In genomic region chr13:55592512-55593253, GRCm38 (mm10) we compare ENCODE assay signal across 8 mouse cellular contexts. TPM values are rescaled to one million over a fixed set of nuclear protein-coding genes. Genes with fewer than 3 reads are reported as not detected.
DNase-seq lines count a peak whose midpoint lies in the region; ATAC-seq and TF ChIP-seq lines count a peak whose summit lies in the region.

No protein-coding gene starts in this region.

- H3K9ac ChIP-seq in MEL (ENCODE audit: control insufficient read depth, low read depth, low read length, poor library complexity, severe bottlenecking): peak overlapping the region; percentile 91
- H3K9ac ChIP-seq in lung, postnatal 0 days (replicated peaks; ENCODE audit: low read depth): peak overlapping the region; percentile 83

- H3K36me3 ChIP-seq in MEL (ENCODE audit: control insufficient read depth in 1 of 2, insufficient read depth in 2 of 2, low read length in 2 of 2): peaks cover 8 to 13% of the 10 kb centered on the region in 2 experiments; a peak in 3 of 4 replicates
- H3K36me3 ChIP-seq in hindbrain, embryonic 10.5 days: peaks cover 35% of the 10 kb centered on the region
- peaks cover 16% of the 10 kb centered on the region; the same call in 1 of the 2 replicates for H3K36me3 ChIP-seq in lung, postnatal 0 days (ENCODE audit: insufficient read depth, low read length)

- peak; percentile 99 for ATAC-seq in lung, postnatal 0 days

- peak overlapping the region; percentile 81 for H3K4me2 ChIP-seq in lung, postnatal 0 days (replicated peaks; ENCODE audit: low read depth, low read length)

- peak; percentile 94 to 96 for TF ChIP-seq POLR2A in MEL (IDR thresholded peaks at IDR 0.05; ENCODE audit: control insufficient read depth in 1 of 2, insufficient read depth in 1 of 2, low read depth in 1 of 2, low read length in 2 of 2, poor library complexity in 1 of 2)
- peak; percentile 97 for TF ChIP-seq POLR2A in cerebellum, adult 2 months (IDR thresholded peaks at IDR 0.05; ENCODE audit: borderline replicate concordance, insufficient read depth, low read length)

- WGBS in cerebellum, adult 2 months: 5% methylated on average over 29 of the region's 29 CpGs
- 5% methylated on average over 29 of the region's 29 CpGs for WGBS in hindbrain, embryonic 10.5 days
- 5% methylated on average over 29 of the region's 29 CpGs for WGBS in lung, postnatal 0 days

- H3K4me3 ChIP-seq in MEL (ENCODE audit: control insufficient read depth in 1 of 2, insufficient read depth in 1 of 2, low read depth in 2 of 2, low read length in 2 of 2): peak overlapping the region; percentile 90 to 93
- peak overlapping the region; percentile 72 for H3K4me3 ChIP-seq in cerebellum, adult 2 months (replicated peaks; ENCODE audit: insufficient read depth, low read depth, low read length)
- peak overlapping the region; percentile 67 for H3K4me3 ChIP-seq in hindbrain, embryonic 10.5 days
- H3K4me3 ChIP-seq in lung, postnatal 0 days (ENCODE audit: low read depth, low read length): peak overlapping the region; percentile 87

- no peak for TF ChIP-seq RAD21 in MEL (IDR thresholded peaks at IDR 0.05; ENCODE audit: low read depth, low read length)

- H3K4me1 ChIP-seq in MEL (ENCODE audit: control insufficient read depth in 1 of 2, insufficient read depth in 2 of 2, low read length in 2 of 2): peaks cover 0 to 10% of the 10 kb centered on the region in 2 experiments; a peak in 1 of 4 replicates
- peaks cover 9% of the 10 kb centered on the region for H3K4me1 ChIP-seq in cerebellum, adult 2 months (ENCODE audit: control insufficient read depth, insufficient read depth, low read length)
- peaks cover 15% of the 10 kb centered on the region for H3K4me1 ChIP-seq in hindbrain, embryonic 10.5 days (replicated peaks)
- peaks cover 3% of the 10 kb centered on the region; the same call in 1 of the 2 replicates for H3K4me1 ChIP-seq in lung, postnatal 0 days (ENCODE audit: insufficient read depth, low read depth, low read length)

- peaks cover 15% of the 10 kb centered on the region for H3K79me2 ChIP-seq in MEL (ENCODE audit: control insufficient read depth, insufficient read depth, low read length, poor library complexity)

- peak overlapping the region; percentile 61 for H3K27ac ChIP-seq in MEL (ENCODE audit: control insufficient read depth, low read depth, low read length)
- H3K27ac ChIP-seq in cerebellum, adult 2 months (ENCODE audit: insufficient read depth, low read length): no peak overlapping the region
- H3K27ac ChIP-seq in hindbrain, embryonic 10.5 days: peak overlapping the region; percentile 91
- peak overlapping the region; percentile 38 for H3K27ac ChIP-seq in lung, postnatal 0 days (ENCODE audit: low read length)

- peak; percentile 98 for DNase-seq in MEL (ENCODE audit: low read depth, low spot score)
- DNase-seq in cerebellum, adult 2 months: peak; percentile 97
- peak; percentile 97 for DNase-seq in forelimb bud, embryonic 11.5 days (ENCODE audit: low read depth, low spot score)
- peak; percentile 98 for DNase-seq in hindbrain, embryonic 10.5 days (ENCODE audit: low spot score)
- peak; percentile 98 for DNase-seq in layer of hippocampus, adult 9-11 months
- peak; percentile 96 for DNase-seq in lung, postnatal 0 days (ENCODE audit: low spot score)
- peak; percentile 93 for DNase-seq in ovary, postnatal 14 days (ENCODE audit: low spot score)
- DNase-seq in thymus, postnatal 14 days: peak; percentile 98

- no peaks in the 10 kb centered on the region for H3K27me3 ChIP-seq in MEL (ENCODE audit: control insufficient read depth in 1 of 2, insufficient read depth in 2 of 2, low read length in 2 of 2)
- no peaks in the 10 kb centered on the region for H3K27me3 ChIP-seq in cerebellum, adult 2 months (ENCODE audit: control insufficient read depth, insufficient read depth, low read length)
- 0 out of 2 replicates have a peak, but pooled peaks cover 10% of the 10 kb centered on the region for H3K27me3 ChIP-seq in hindbrain, embryonic 10.5 days (ENCODE audit: insufficient read depth, poor library complexity, severe bottlenecking)
- no peaks in the 10 kb centered on the region for H3K27me3 ChIP-seq in lung, postnatal 0 days (replicated peaks; ENCODE audit: insufficient read depth, low read length)

- no peaks in the 10 kb centered on the region for H3K9me3 ChIP-seq in MEL (replicated peaks; ENCODE audit: insufficient read depth, low read length)
- no peaks in the 10 kb centered on the region for H3K9me3 ChIP-seq in hindbrain, embryonic 10.5 days
- no peaks in the 10 kb centered on the region for H3K9me3 ChIP-seq in lung, postnatal 0 days (ENCODE audit: low read length)

- no peak for TF ChIP-seq CTCF in MEL (IDR thresholded peaks at IDR 0.05 in 2 of 3, conservative IDR thresholded peaks at IDR 0.05 in 1 of 3; ENCODE audit: control insufficient read depth in 1 of 3, insufficient read depth in 1 of 3, low read depth in 2 of 3, low read length in 3 of 3, poor library complexity in 1 of 3, severe bottlenecking in 1 of 3)
- TF ChIP-seq CTCF in cerebellum, adult 2 months (IDR thresholded peaks at IDR 0.05; ENCODE audit: borderline replicate concordance, insufficient read depth, low read depth, low read length): no peak
- TF ChIP-seq CTCF in lung, postnatal 0 days (IDR thresholded peaks at IDR 0.05): peak; percentile 33; the same call in 1 of the 2 replicates

- TF ChIP-seq EP300 in MEL (IDR thresholded peaks at IDR 0.05; ENCODE audit: low read depth in 1 of 2, low read length in 2 of 2): no peak
- no peak for TF ChIP-seq EP300 in lung, postnatal 0 days (IDR thresholded peaks at IDR 0.05)

TF ChIP-seq in MEL, 35 proteins besides CTCF, POLR2A, EP300 and RAD21 (continues in another document):
- TF ChIP-seq USF1 (IDR thresholded peaks at IDR 0.05; ENCODE audit: low read depth, low read length) (0 out of 2 replicates have a peak, but pooled peaks have one; percentile 13), MYB (IDR thresholded peaks at IDR 0.05; ENCODE audit: low read depth, low read length) (no peak; the same call in 1 of the 2 replicates), MYC (IDR thresholded peaks at IDR 0.05; ENCODE audit: low read depth, low read length) (peak; percentile 70; the same call in 1 of the 2 replicates), HCFC1 (IDR thresholded peaks at IDR 0.05; ENCODE audit: low read depth, low read length) (peak; percentile 99), ZNF384 (IDR thresholded peaks at IDR 0.05; ENCODE audit: low read depth, low read length) (no peak), TAL1 (IDR thresholded peaks at IDR 0.05; ENCODE audit: low read length) (no peak), UBTF (IDR thresholded peaks at IDR 0.05; ENCODE audit: borderline replicate concordance, insufficient read depth, low read depth, low read length) (no peak), BHLHE40 (IDR thresholded peaks at IDR 0.05; ENCODE audit: borderline replicate concordance, low read depth, low read length) (no peak), ELF1 (IDR thresholded peaks at IDR 0.05; ENCODE audit: low read depth, low read length) (peak; percentile 76), JUND (IDR thresholded peaks at IDR 0.05; ENCODE audit: low read depth, low read length) (no peak), POLR2AphosphoS2 (IDR thresholded peaks at IDR 0.05; ENCODE audit: low read length) (peak; percentile 96), SMC3 (IDR thresholded peaks at IDR 0.05; ENCODE audit: low read depth, low read length) (no peak), TCF12 (IDR thresholded peaks at IDR 0.05; ENCODE audit: low read depth, low read length) (peak; percentile 90), RCOR1 (IDR thresholded peaks at IDR 0.05; ENCODE audit: low read depth, low read length) (no peak)

RNA-seq across cellular contexts. Expression of gene B4galt7, which starts 7.0 kb away (rescaled TPM):
- 15.0 and 18.0 TPM in 2 replicates for total RNA-seq in MEL (2012; rRNA removed)
- polyA plus RNA-seq in MEL (2012; ENCODE audit: insufficient read depth in 1 of 2, insufficient read length in 2 of 2, low read depth in 1 of 2, low replicate concordance in 2 of 2, missing spikeins in 1 of 2): 10 to 100 TPM in 1 of 2 experiments, not detected in 1; 19.9 TPM
- polyA plus RNA-seq in cerebellum, adult 2 months (2012; rRNA removed): 27.9 and 32.0 TPM in 2 replicates
- 32.2 and 39.9 TPM in 2 replicates for polyA plus RNA-seq in hindbrain, embryonic 10.5 days (2016; fragmentation: Nextera tagmentation; extraction: Ambion mirVana)
- 20.6 and 22.1 TPM in 2 replicates for polyA plus RNA-seq in lung, postnatal 0 days (2015; fragmentation: Nextera tagmentation; extraction: Ambion mirVana)

RNA-seq across cellular contexts. Expression of gene Tmed9, which starts 19.2 kb away (rescaled TPM):
- total RNA-seq in MEL (2012; rRNA removed): 185 and 222 TPM in 2 replicates
- polyA plus RNA-seq in MEL (2012; ENCODE audit: insufficient read depth in 1 of 2, insufficient read length in 2 of 2, low read depth in 1 of 2, low replicate concordance in 2 of 2, missing spikeins in 1 of 2): 100 to 1,000 TPM in 1 of 2 experiments, not detected in 1; 218 TPM
- 107 and 113 TPM in 2 replicates for polyA plus RNA-seq in cerebellum, adult 2 months (2012; rRNA removed)
- 102 and 112 TPM in 2 replicates for polyA plus RNA-seq in hindbrain, embryonic 10.5 days (2016; fragmentation: Nextera tagmentation; extraction: Ambion mirVana)
- polyA plus RNA-seq in lung, postnatal 0 days (2015; fragmentation: Nextera tagmentation; extraction: Ambion mirVana): 112 and 113 TPM in 2 replicates

RNA-seq across cellular contexts. Expression of gene Fam193b, which starts 21.8 kb away (rescaled TPM):
- 11.7 and 11.9 TPM in 2 replicates for total RNA-seq in MEL (2012; rRNA removed)
- polyA plus RNA-seq in MEL (2012; ENCODE audit: insufficient read depth in 1 of 2, insufficient read length in 2 of 2, low read depth in 1 of 2, low replicate concordance in 2 of 2, missing spikeins in 1 of 2): 10 to 100 TPM in 1 of 2 experiments, not detected in 1; 38.7 TPM
- polyA plus RNA-seq in cerebellum, adult 2 months (2012; rRNA removed): 127 and 128 TPM in 2 replicates
- polyA plus RNA-seq in hindbrain, embryonic 10.5 days (2016; fragmentation: Nextera tagmentation; extraction: Ambion mirVana): 63.7 and 64.3 TPM in 2 replicates
- 23.1 and 27.4 TPM in 2 replicates for polyA plus RNA-seq in lung, postnatal 0 days (2015; fragmentation: Nextera tagmentation; extraction: Ambion mirVana)

RNA-seq across cellular contexts. Expression of gene Caml, which starts 30.1 kb away (rescaled TPM):
- 33.5 and 42.5 TPM in 2 replicates for total RNA-seq in MEL (2012; rRNA removed)
- 10 to 100 TPM in 1 of 2 experiments, not detected in 1; 47.1 TPM for polyA plus RNA-seq in MEL (2012; ENCODE audit: insufficient read depth in 1 of 2, insufficient read length in 2 of 2, low read depth in 1 of 2, low replicate concordance in 2 of 2, missing spikeins in 1 of 2)
- 63.9 and 64.3 TPM in 2 replicates for polyA plus RNA-seq in cerebellum, adult 2 months (2012; rRNA removed)
- polyA plus RNA-seq in hindbrain, embryonic 10.5 days (2016; fragmentation: Nextera tagmentation; extraction: Ambion mirVana): 55.0 and 60.9 TPM in 2 replicates
- 47.4 and 50.4 TPM in 2 replicates for polyA plus RNA-seq in lung, postnatal 0 days (2015; fragmentation: Nextera tagmentation; extraction: Ambion mirVana)

RNA-seq across cellular contexts. Expression of gene Ddx46, which starts 42.1 kb away (rescaled TPM):
- total RNA-seq in MEL (2012; rRNA removed): 52.8 and 58.3 TPM in 2 replicates
- 100 to 1,000 TPM in 1 of 2 experiments, 10 to 100 TPM in 1; 89.5 to 122 TPM for polyA plus RNA-seq in MEL (2012; ENCODE audit: insufficient read depth in 1 of 2, insufficient read length in 2 of 2, low read depth in 1 of 2, low replicate concordance in 2 of 2, missing spikeins in 1 of 2)
- polyA plus RNA-seq in cerebellum, adult 2 months (2012; rRNA removed): 55.3 and 58.6 TPM in 2 replicates
- 27.1 and 38.2 TPM in 2 replicates for polyA plus RNA-seq in hindbrain, embryonic 10.5 days (2016; fragmentation: Nextera tagmentation; extraction: Ambion mirVana)
- polyA plus RNA-seq in lung, postnatal 0 days (2015; fragmentation: Nextera tagmentation; extraction: Ambion mirVana): 18.1 and 18.2 TPM in 2 replicates
